Mouse (Mus musculus) yolk sac, embryonic 10.5 days (tissue): ENCODE measurements around the gene Frs3.

Source experiments
- DNase-seq: peaks from one replicate; pipeline ENCODE4 v3.0.0-alpha.2; 2017; ENCODE audit warnings: low spot score

Frs3 gene

GRCm38 (mm10) chr17:47691650-47692049 lies 2.8 kb downstream of the Frs3 start:
- DNase-seq: no peak

- no peak for DNase-seq
These were observed 5.0 kb downstream of the Frs3 start for GRCm38 (mm10) chr17:47693671-47694441.

GRCm38 (mm10) chr17:47694442-47694502 lies 5.4 kb downstream of the Frs3 start, which contains the start of gene Gm21981:
Gene Gm21981 (minus strand): TSS chr17:47694455.
- DNase-seq: no peak

- peak; percentile 99 for DNase-seq
These were observed 5.9 kb downstream of the Frs3 start, which contains the start of gene Prickle4 for GRCm38 (mm10) chr17:47694503-47695336. Gene Prickle4 (minus strand): TSS chr17:47694736.

- no peak for DNase-seq
These were observed 6.5 kb downstream of the Frs3 start for GRCm38 (mm10) chr17:47695337-47695710.

GRCm38 (mm10) chr17:47698156-47698555 lies 9.3 kb downstream of the Frs3 start:
- peak; percentile 88 for DNase-seq

GRCm38 (mm10) chr17:47699055-47699454 lies 10.2 kb downstream of the Frs3 start:
- DNase-seq: peak; percentile 68

GRCm38 (mm10) chr17:47701793-47702192 lies 13.0 kb downstream of the Frs3 start:
- DNase-seq: no peak

GRCm38 (mm10) chr17:47702548-47703345 lies 13.9 kb downstream of the Frs3 start:
- no peak for DNase-seq

GRCm38 (mm10) chr17:47703556-47703955 lies 14.7 kb downstream of the Frs3 start:
- no peak for DNase-seq

- no peak for DNase-seq
These were observed 15.9 kb downstream of the Frs3 start for GRCm38 (mm10) chr17:47704692-47705091.

- no peak for DNase-seq
These were observed 17.4 kb downstream of the Frs3 start for GRCm38 (mm10) chr17:47706196-47706595.

- no peak for DNase-seq
These were observed 19.1 kb downstream of the Frs3 start for GRCm38 (mm10) chr17:47707961-47708360.

- DNase-seq: no peak
These were observed 20.1 kb downstream of the Frs3 start for GRCm38 (mm10) chr17:47708972-47709371.

- no peak for DNase-seq
These were observed 21.2 kb downstream of the Frs3 start for GRCm38 (mm10) chr17:47710036-47710435.

GRCm38 (mm10) chr17:47711883-47712282 lies 23.1 kb downstream of the Frs3 start:
- no peak for DNase-seq

GRCm38 (mm10) chr17:47712889-47713571 lies 24.2 kb downstream of the Frs3 start:
- DNase-seq: no peak

GRCm38 (mm10) chr17:47715037-47715436 lies 26.2 kb downstream of the Frs3 start:
- DNase-seq: no peak

- DNase-seq: no peak
These were observed 32.4 kb downstream of the Frs3 start for GRCm38 (mm10) chr17:47721183-47721582.

- DNase-seq: no peak
These were observed 37.7 kb downstream of the Frs3 start, which contains the start of gene Pgc for GRCm38 (mm10) chr17:47726566-47726965. Gene Pgc (plus strand): TSS chr17:47726842.

GRCm38 (mm10) chr17:47730633-47731575 lies 42.1 kb downstream of the Frs3 start:
- no peak for DNase-seq
